Mouse (Mus musculus) heart, adult 2 months (tissue): ENCODE measurements around the gene Dhh. TPM values are rescaled to one million over a fixed set of nuclear protein-coding genes. Genes with fewer than 3 reads are reported as not detected.

Experiments
- DNase-seq, 2 experiments: peaks; one replicate each; pipeline ENCODE4 v3.0.0; 2021
- H3K27ac ChIP-seq: fragments of 200-600 bp; 2 replicates; pipeline ENCODE4 v1.8.1; 2022
- H3K27me3 ChIP-seq: fragments of 200-500 bp; 2 replicates; pipeline ENCODE4 v1.6.1; 2012; ENCODE audit warnings: mild to moderate bottlenecking, low read length, inconsistent platforms, mixed read lengths; ENCODE audit not compliant: control insufficient read depth, insufficient read depth
- H3K36me3 ChIP-seq: fragments of 200-500 bp; 2 replicates; pipeline ENCODE4 v1.6.1; 2012; ENCODE audit warnings: low read length, inconsistent platforms; ENCODE audit not compliant: control insufficient read depth, insufficient read depth
- H3K4me1 ChIP-seq: fragments of 200-500 bp; 2 replicates; pipeline ENCODE4 v1.6.1; 2011; ENCODE audit warnings: low read length; ENCODE audit not compliant: control insufficient read depth, insufficient read depth
- H3K4me3 ChIP-seq: fragments of 200-600 bp; 2 replicates; pipeline ENCODE4 v1.8.1; 2022
- H3K79me2 ChIP-seq: fragments of 200-500 bp; replicated peaks from 2 replicates; pipeline ENCODE4 v1.6.1; 2012; ENCODE audit warnings: mild to moderate bottlenecking, inconsistent platforms, low read length, moderate library complexity, mixed read lengths; ENCODE audit not compliant: control insufficient read depth, insufficient read depth
- H3K9ac ChIP-seq: fragments of 200-500 bp; 2 replicates; pipeline ENCODE4 v1.6.1; 2012; ENCODE audit warnings: low read depth, mild to moderate bottlenecking, control low read depth, inconsistent platforms, low read length, mixed read lengths
- CTCF ChIP-seq: fragments of 200-600 bp; IDR thresholded peaks from 2 replicates; pipeline ENCODE4 v1.8.1; 2022; ENCODE audit warnings: antibody characterized with exemption, mild to moderate bottlenecking, moderate library complexity
- EP300 ChIP-seq: fragments of 200-500 bp; IDR thresholded peaks from 2 replicates; pipeline ENCODE4 v1.6.1; 2011; ENCODE audit warnings: low read depth, low read length, control low read depth; ENCODE audit not compliant: insufficient read depth
- POLR2A ChIP-seq: fragments of 200-500 bp; IDR thresholded peaks from 2 replicates; pipeline ENCODE4 v1.6.1; 2011; ENCODE audit warnings: mild to moderate bottlenecking, low read depth, low read length, control low read depth; ENCODE audit not compliant: insufficient read depth
- WGBS: fragments of 180-500 bp; shearing (Covaris S2); methylation state at CpG from one replicate; pipeline ENCODE4 v1.1.7; 2018; 5-methylcytosine and 5-hydroxymethylcytosine counted together
- intact Hi-C: fragments of 180-260 bp; cut with DNase I; formaldehyde crosslinking; loops from one replicate; pipeline ENCODE4 v1.15.1; 2025
- polyA plus RNA-seq: library from polyadenylated mRNA; depleted of rRNA; stranded (reverse); fragments of >200 nt; gene quantifications from 2 replicates; pipeline ENCODE4 v1.2.3, GENCODE M21; 2012
- total RNA-seq, 2 experiments: library from RNA; stranded (reverse); gene quantifications; 2 replicates each; pipeline ENCODE4 v1.2.3; 2021

The Dhh gene
- total and polyA plus RNA-seq, 3 experiments: 0.73 to 1.5 (median 0.94) TPM

DNA sequence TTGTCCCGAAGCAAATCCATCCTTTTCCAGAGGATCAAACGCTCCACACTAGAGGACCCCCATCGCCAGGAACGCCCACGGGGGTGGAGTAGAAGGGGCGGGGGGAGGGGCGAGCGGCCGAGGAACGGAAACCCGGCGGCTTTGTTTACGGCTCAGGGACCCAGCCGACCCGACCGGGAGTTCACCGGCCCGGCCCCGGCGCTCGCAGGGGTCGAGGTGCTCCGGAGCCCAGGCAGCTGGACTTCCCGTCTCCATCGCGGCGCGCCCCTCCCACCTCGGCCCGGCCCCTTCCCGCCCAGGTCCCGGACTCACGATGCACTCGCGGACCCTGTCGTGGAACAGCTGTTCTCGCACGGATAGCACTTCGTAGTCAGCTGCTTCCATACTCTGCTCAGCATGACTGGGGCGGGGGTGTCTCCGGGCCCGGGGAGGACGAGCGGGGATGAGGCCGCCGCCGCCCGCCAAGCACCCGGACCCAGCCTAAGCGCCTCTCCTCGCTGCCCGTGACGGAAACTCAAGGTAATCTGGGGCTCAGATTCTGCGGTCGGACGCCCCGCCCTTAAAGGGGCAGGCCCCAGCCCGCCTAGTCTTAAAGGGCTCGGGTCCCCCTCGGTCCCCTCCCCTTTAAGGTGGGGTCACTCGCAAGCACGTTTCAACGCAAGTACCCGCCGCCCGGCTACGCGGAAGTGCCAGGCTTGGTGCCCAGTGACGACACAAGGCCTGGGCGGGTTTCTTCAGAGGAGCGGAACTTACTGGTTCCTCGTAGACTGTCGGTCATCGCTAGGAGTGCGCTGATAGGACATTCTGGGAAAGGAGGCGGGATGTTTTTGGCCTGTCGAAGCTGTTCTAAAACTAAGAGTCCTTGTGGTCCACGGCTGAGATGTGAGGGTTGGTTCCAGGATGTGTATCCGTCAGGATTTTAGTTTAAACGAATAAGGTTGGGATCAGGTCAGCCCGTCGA lies 19.5 kb upstream of the Dhh start, which contains the start of gene Lmbr1l:
Lmbr1l (minus strand) TSS at position 694 of the 961 bp plus-strand sequence.
- Histone ChIP-seq H3K36me3 (no peaks in the 10 kb centered on the region), H3K27ac (peak within 1 kb of the TSS; percentile 99), H3K27me3 (no peaks in the 10 kb centered on the region), H3K79me2 (peaks cover 3% of the 10 kb centered on the region), H3K9ac (peak within 1 kb of the TSS; percentile 95), H3K4me3 (peak within 1 kb of the TSS; percentile 96), H3K4me1 (no peaks in the 10 kb centered on the region; the same call in 1 of the 2 replicates)
- WGBS: under 1% methylated on average over 82 of the region's 82 CpGs
- intact Hi-C loops: loop anchor here (5.0 kb wide), 2 partner anchors 36 to 86 kb away; partner anchors contain the start of gene Prkag1
- TF ChIP-seq CTCF (no peak), EP300 (peak; percentile 14; the same call in 1 of the 2 replicates), POLR2A (peak; percentile 78)
- peak; percentile 98 to 100 for DNase-seq

DNA sequence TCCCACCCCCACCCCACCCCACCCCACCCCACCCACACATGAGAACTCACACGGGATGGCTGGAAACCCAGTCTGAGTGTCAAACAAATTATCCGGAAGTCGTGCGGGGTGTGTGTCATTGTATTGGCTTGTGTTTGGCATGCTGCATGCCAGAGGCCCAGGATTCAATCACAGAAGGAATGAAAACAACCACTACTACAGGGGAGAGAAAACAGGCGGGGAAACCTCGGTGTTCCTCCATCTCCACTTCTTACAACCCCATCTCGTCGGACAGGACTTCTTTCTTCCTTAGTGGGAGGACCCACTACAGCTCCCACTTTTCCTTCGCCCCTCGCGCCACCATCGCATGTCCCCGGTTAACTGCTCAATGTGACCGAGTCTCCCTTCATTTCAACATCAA lies 18.8 kb upstream of the Dhh start:
- WGBS: under 1% methylated on average over 14 of the region's 14 CpGs
- Histone ChIP-seq H3K27me3 (no peaks in the 10 kb centered on the region), H3K79me2 (peaks cover 3% of the 10 kb centered on the region), H3K4me1 (no peaks in the 10 kb centered on the region; the same call in 1 of the 2 replicates), H3K36me3 (no peaks in the 10 kb centered on the region), H3K9ac (peak overlapping the region; percentile 95), H3K4me3 (peak overlapping the region; percentile 96), H3K27ac (peak overlapping the region; percentile 99)
- intact Hi-C loops: loop anchor here (5.0 kb wide), 2 partner anchors 35 to 85 kb away; partner anchors contain the start of gene Prkag1
- TF ChIP-seq EP300 (no peak), POLR2A (no peak), CTCF (no peak)
- no peak for DNase-seq

- Histone ChIP-seq H3K4me1 (no peaks in the 10 kb centered on the region; the same call in 1 of the 2 replicates), H3K9ac (no peak overlapping the region), H3K4me3 (no peak overlapping the region), H3K27me3 (no peaks in the 10 kb centered on the region), H3K36me3 (no peaks in the 10 kb centered on the region), H3K27ac (no peak overlapping the region), H3K79me2 (peaks cover 3% of the 10 kb centered on the region)
- WGBS: 93% methylated on average over 4 of the region's 4 CpGs
- no peak for TF ChIP-seq CTCF
- TF ChIP-seq POLR2A: no peak
- TF ChIP-seq EP300: no peak
- DNase-seq: no peak
- intact Hi-C loops: loop anchor here (5.0 kb wide), 2 partner anchors 34 to 84 kb away; partner anchors contain the start of gene Prkag1
Observed at GRCm38 (mm10) chr15:98916016-98916415, 17.7 kb upstream of the Dhh start.

DNA sequence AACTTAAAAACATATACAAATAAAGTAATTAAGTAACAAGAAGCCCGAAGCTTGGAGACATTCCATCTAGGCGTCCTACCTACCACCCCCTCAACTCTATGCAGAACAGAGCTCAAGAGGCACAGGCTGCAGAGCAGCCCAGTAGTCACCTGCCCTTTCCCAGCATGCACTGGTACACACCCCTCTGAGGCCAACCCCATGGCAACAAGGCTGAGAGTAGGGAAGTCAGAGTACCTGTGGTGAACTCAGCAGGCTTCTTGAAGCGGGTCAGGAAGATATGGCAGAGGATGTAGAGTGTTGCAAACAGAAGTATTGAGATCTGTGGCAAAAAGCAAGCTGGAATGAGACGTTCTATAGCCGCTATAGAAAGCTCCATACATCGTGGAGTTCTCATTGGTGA lies 16.6 kb upstream of the Dhh start:
- Histone ChIP-seq H3K27me3 (no peaks in the 10 kb centered on the region), H3K79me2 (peaks cover 3% of the 10 kb centered on the region), H3K9ac (no peak overlapping the region), H3K4me3 (no peak overlapping the region), H3K4me1 (no peaks in the 10 kb centered on the region; the same call in 1 of the 2 replicates), H3K36me3 (no peaks in the 10 kb centered on the region), H3K27ac (no peak overlapping the region)
- no peak for DNase-seq
- TF ChIP-seq CTCF (no peak), EP300 (no peak), POLR2A (no peak)
- 93% methylated on average over 6 of the region's 6 CpGs for WGBS
- intact Hi-C loops: loop anchor here (5.0 kb wide), 2 partner anchors 33 to 83 kb away; partner anchors contain the start of gene Prkag1

GRCm38 (mm10) chr15:98904692-98905091 lies 6.4 kb upstream of the Dhh start:
- intact Hi-C loops: no loop called here
- DNase-seq: peak in 1 of 2 experiments; percentile 57
- no peaks in the 10 kb centered on the region for H3K79me2 ChIP-seq
- no peak overlapping the region for H3K4me3 ChIP-seq
- no peaks in the 10 kb centered on the region for H3K4me1 ChIP-seq
- TF ChIP-seq POLR2A (no peak), CTCF (peak; percentile 82), EP300 (no peak)
- 44% methylated on average over 10 of the region's 10 CpGs for WGBS
- H3K27me3 ChIP-seq: no peaks in the 10 kb centered on the region
- H3K36me3 ChIP-seq: no peaks in the 10 kb centered on the region
- no peak overlapping the region for H3K9ac ChIP-seq
- H3K27ac ChIP-seq: no peak overlapping the region

DNA sequence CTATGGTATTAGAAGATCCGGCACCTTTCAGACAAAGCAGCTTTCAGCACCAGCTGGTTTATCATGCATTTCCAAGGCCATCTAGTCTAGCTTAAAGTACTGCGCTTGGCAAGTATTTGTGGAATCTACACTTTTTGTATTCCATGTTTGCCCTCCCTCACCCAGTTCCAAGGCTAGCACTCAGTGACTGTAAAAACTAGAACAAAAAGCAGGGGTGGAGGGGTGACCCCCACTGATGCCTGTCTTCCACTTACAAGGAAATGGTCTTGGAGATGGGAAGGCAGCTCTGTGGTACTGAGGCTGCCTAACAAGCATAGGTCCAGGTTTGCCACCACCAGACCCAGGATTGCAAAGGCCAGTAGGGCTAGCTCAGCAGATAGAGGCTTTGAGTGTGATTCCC lies 4.3 kb upstream of the Dhh start:
- no peaks in the 10 kb centered on the region for H3K79me2 ChIP-seq
- H3K4me1 ChIP-seq: no peaks in the 10 kb centered on the region; the same call in 1 of the 2 replicates
- peaks cover 2% of the 10 kb centered on the region; the same call in 1 of the 2 replicates for H3K27me3 ChIP-seq
- DNase-seq: no peak
- no peak overlapping the region for H3K9ac ChIP-seq
- H3K4me3 ChIP-seq: no peak overlapping the region
- WGBS: 85% methylated on average over 2 of the region's 2 CpGs
- H3K27ac ChIP-seq: no peak overlapping the region
- intact Hi-C loops: no loop called here
- no peaks in the 10 kb centered on the region for H3K36me3 ChIP-seq
- no peak for TF ChIP-seq POLR2A
- TF ChIP-seq EP300: no peak
- TF ChIP-seq CTCF: no peak
